In the genomic region with DNA sequence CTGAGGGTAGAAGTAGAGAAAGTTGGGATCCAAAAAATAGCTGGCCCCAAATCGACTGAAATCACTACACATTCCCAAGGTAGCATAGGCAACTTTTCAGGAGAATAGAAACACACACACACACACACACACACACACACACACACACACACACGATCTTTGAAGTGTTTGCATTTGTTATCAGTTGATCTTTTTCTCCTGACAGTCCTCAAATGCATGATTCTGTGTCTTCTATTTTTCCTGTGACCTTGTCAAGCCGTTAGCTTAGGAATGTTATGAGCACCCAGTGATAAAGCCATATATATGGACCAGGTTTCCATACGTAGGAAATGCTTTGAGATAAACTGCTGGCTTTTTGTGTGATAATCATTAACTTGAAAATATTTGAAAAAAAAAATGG, we compare ENCODE assay signal across 20 mouse cellular contexts. TPM values are rescaled to one million over a fixed set of nuclear protein-coding genes. Genes with fewer than 3 reads are reported as not detected.
"Had no signal": no experiment of that assay in that cellular context is flagged by ENCODE, and none has a peak within 500 bp of the region (broad histone marks: within the 10 kb centered on the region; RNA-seq: fewer than 3 reads in every experiment).

No protein-coding gene starts in this region.

- H3K27ac ChIP-seq: neural tube, embryonic 13.5 days; neural tube, embryonic 15.5 days; stomach, embryonic 15.5 days; stomach, postnatal 0 days had no signal

- DNase-seq: retina, postnatal 1 day; right cerebral cortex, adult 18-20 months; right cerebral cortex, postnatal 14 days; right cerebral cortex, postnatal 25 days; right cerebral cortex, postnatal 4 days; spleen, adult 18-20 months; thymus, adult 18-20 months; thymus, adult 2 months; thymus, postnatal 14 days; thymus, postnatal 25 days; thymus, postnatal 36 days; thymus, postnatal 4 days had no signal

- H3K27me3 ChIP-seq: neural tube, embryonic 13.5 days; neural tube, embryonic 15.5 days; stomach, embryonic 15.5 days had no signal

- H3K36me3 ChIP-seq: neural tube, embryonic 13.5 days; neural tube, embryonic 15.5 days; stomach, embryonic 15.5 days had no signal

- H3K4me1 ChIP-seq: neural tube, embryonic 13.5 days; neural tube, embryonic 15.5 days; stomach, embryonic 15.5 days had no signal

- H3K4me3 ChIP-seq: neural tube, embryonic 13.5 days; neural tube, embryonic 15.5 days; stomach, embryonic 15.5 days had no signal

- H3K9ac ChIP-seq: neural tube, embryonic 13.5 days; neural tube, embryonic 15.5 days; stomach, embryonic 15.5 days had no signal

RNA-seq across cellular contexts. Expression of a gene that starts 40.1 kb away (rescaled TPM):
- total RNA-seq: neutrophil, adult 5-6 weeks had no signal
- polyA plus RNA-seq: neural tube, embryonic 13.5 days; neural tube, embryonic 14.5 days; stomach, embryonic 14.5 days; stomach, embryonic 15.5 days; stomach, embryonic 16.5 days; stomach, postnatal 0 days had no signal
